Mouse (Mus musculus): ENCODE data around the gene Tst. TPM values are rescaled to one million over a fixed set of nuclear protein-coding genes. Genes with fewer than 3 reads are reported as not detected.

The Tst gene
- total and polyA plus RNA-seq, 2 experiments from 2014 or later: 34.4 to 34.8 TPM

DNA sequence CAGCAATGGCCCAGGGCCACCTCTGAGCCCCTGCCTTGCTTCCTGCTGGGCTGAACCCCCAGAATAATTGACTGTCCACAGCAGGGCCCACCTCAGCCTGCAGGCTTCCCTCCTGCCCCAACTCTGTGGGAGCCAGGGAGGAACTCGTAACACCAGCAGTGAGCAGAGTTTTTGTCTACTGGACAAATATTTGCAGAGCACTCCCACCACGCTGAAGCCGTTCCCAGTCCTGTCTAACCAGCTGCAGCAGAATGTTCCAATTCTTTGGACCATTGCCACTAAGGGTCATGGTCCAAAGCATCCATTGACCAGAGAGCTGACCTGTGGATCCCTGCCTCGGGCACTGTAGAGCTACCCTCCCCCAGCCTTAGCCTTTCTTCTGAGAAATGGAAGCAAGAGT lies 11.2 kb upstream of the Tst start:
- Histone ChIP-seq H3K27me3 (ENCODE audit: insufficient read depth, low read length) (no peaks in the 10 kb centered on the region), H3K4me2 (ENCODE audit: low read depth, low read length, poor library complexity, severe bottlenecking) (no peak overlapping the region), H3K9me3 (ENCODE audit: low read length) (no peaks in the 10 kb centered on the region), H3K4me3 (ENCODE audit: low read depth, low read length) (no peak overlapping the region), H3K36me3 (ENCODE audit: insufficient read depth, low read length) (no peaks in the 10 kb centered on the region), H3K27ac (ENCODE audit: low read depth, low read length) (no peak overlapping the region), H3K9ac (replicated peaks; ENCODE audit: low read length, poor library complexity, severe bottlenecking) (no peak overlapping the region), H3K4me1 (ENCODE audit: insufficient read depth, low read length) (no peaks in the 10 kb centered on the region)
- ATAC-seq (ENCODE audit: low FRiP score): no peak
- 13% methylated on average over 4 of the region's 4 CpGs for WGBS
- no peak for TF ChIP-seq CTCF (IDR thresholded peaks at IDR 0.05)
- no peak for DNase-seq (ENCODE audit: low spot score)

DNA sequence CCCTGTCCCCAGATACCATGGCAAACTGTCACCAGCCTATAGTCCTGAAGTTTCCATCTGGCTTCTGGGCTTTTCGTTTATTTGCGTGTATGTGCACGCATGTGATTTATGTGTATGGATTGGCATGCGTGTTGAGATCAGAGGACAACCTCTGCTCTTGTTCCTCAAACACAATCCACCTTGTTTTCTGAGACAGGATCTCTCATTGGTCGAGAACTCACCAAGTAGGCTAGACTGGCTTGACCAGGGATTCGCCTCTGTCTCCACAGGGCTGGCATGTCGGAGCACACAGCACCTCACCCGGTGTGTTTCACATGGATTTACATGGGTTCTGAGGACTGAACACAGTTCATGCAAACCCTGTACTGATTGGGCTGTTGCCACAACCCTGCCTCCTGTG lies 8.4 kb upstream of the Tst start:
- TF ChIP-seq CTCF (IDR thresholded peaks at IDR 0.05): no peak
- Histone ChIP-seq H3K36me3 (ENCODE audit: insufficient read depth, low read length) (peaks cover 3% of the 10 kb centered on the region; the same call in 1 of the 2 replicates), H3K27ac (ENCODE audit: low read depth, low read length) (no peak overlapping the region), H3K4me3 (ENCODE audit: low read depth, low read length) (no peak overlapping the region), H3K4me2 (ENCODE audit: low read depth, low read length, poor library complexity, severe bottlenecking) (no peak overlapping the region), H3K4me1 (ENCODE audit: insufficient read depth, low read length) (peaks cover 4% of the 10 kb centered on the region; the same call in 1 of the 2 replicates), H3K27me3 (ENCODE audit: insufficient read depth, low read length) (peaks cover 10% of the 10 kb centered on the region; the same call in 1 of the 2 replicates), H3K9ac (replicated peaks; ENCODE audit: low read length, poor library complexity, severe bottlenecking) (no peak overlapping the region), H3K9me3 (ENCODE audit: low read length) (no peaks in the 10 kb centered on the region)
- ATAC-seq (ENCODE audit: low FRiP score): no peak
- 93% methylated on average over 8 of the region's 8 CpGs for WGBS
- DNase-seq (ENCODE audit: low spot score): no peak

DNA sequence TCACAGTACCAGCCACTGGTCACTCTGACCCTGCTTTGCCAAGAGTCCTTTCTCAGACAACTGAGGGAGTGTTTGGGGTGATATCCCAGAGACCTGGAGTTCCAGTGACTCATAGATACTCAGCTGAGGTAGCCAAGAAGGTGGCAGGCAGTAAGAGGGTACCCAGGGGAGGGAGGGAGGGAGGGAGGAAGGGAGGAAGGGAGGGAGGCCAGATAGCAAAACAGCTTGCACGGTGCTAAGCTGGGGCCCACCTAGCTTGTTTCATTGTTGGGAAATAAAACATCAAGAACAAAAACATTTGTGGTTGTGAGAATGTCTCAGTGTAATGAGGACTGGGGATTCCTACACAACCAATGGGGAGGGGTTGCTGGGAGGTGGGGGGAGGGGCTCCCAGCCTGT lies 8.0 kb upstream of the Tst start:
- Histone ChIP-seq H3K4me1 (ENCODE audit: insufficient read depth, low read length) (peaks cover 4% of the 10 kb centered on the region; the same call in 1 of the 2 replicates), H3K27me3 (ENCODE audit: insufficient read depth, low read length) (peaks cover 14% of the 10 kb centered on the region; the same call in 1 of the 2 replicates), H3K4me3 (ENCODE audit: low read depth, low read length) (no peak overlapping the region), H3K9me3 (ENCODE audit: low read length) (no peaks in the 10 kb centered on the region), H3K27ac (ENCODE audit: low read depth, low read length) (no peak overlapping the region), H3K9ac (replicated peaks; ENCODE audit: low read length, poor library complexity, severe bottlenecking) (no peak overlapping the region), H3K4me2 (ENCODE audit: low read depth, low read length, poor library complexity, severe bottlenecking) (no peak overlapping the region), H3K36me3 (ENCODE audit: insufficient read depth, low read length) (peaks cover 3% of the 10 kb centered on the region; the same call in 1 of the 2 replicates)
- ATAC-seq (ENCODE audit: low FRiP score): no peak
- WGBS: 33% methylated on average over 1 of the region's 1 CpGs
- TF ChIP-seq CTCF (IDR thresholded peaks at IDR 0.05): no peak
- DNase-seq (ENCODE audit: low spot score): no peak

DNA sequence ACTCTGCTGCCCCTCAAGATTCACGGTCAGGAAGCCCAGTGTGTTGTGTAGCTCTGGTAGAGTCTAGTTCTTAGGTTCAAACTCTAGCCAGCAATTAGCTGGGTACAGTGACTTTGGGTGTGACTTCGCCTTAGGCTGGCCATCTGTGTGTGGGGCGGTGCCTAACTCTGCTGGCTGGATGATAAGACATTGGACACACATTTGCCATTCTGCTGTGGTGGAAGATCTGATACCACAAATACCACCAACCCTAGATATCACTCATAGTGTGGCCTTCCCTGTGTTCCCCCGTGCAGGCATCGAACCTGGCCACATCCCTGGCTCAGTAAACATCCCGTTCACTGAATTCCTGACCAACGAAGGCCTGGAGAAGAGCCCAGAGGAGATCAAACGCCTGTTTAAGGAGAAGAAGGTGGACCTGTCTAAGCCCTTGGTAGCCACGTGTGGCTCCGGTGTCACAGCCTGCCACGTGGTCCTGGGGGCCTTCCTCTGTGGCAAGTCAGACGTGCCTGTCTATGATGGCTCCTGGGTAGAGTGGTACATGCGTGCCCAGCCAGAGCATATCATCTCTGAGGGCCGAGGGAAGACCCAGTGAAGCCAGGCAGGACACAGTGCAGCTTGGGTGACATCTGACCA lies 7.5 kb upstream of the Tst start:
- Histone ChIP-seq H3K4me3 (ENCODE audit: low read depth, low read length) (no peak overlapping the region), H3K4me2 (ENCODE audit: low read depth, low read length, poor library complexity, severe bottlenecking) (no peak overlapping the region), H3K9me3 (ENCODE audit: low read length) (no peaks in the 10 kb centered on the region), H3K27ac (ENCODE audit: low read depth, low read length) (no peak overlapping the region), H3K9ac (replicated peaks; ENCODE audit: low read length, poor library complexity, severe bottlenecking) (no peak overlapping the region), H3K36me3 (ENCODE audit: insufficient read depth, low read length) (peaks cover 3% of the 10 kb centered on the region; the same call in 1 of the 2 replicates), H3K27me3 (ENCODE audit: insufficient read depth, low read length) (peaks cover 19% of the 10 kb centered on the region; the same call in 1 of the 2 replicates), H3K4me1 (ENCODE audit: insufficient read depth, low read length) (peaks cover 4% of the 10 kb centered on the region; the same call in 1 of the 2 replicates)
- 92% methylated on average over 14 of the region's 14 CpGs for WGBS
- ATAC-seq (ENCODE audit: low FRiP score) (no peak), DNase-seq (ENCODE audit: low spot score) (no peak)
- TF ChIP-seq CTCF (IDR thresholded peaks at IDR 0.05): no peak

DNA sequence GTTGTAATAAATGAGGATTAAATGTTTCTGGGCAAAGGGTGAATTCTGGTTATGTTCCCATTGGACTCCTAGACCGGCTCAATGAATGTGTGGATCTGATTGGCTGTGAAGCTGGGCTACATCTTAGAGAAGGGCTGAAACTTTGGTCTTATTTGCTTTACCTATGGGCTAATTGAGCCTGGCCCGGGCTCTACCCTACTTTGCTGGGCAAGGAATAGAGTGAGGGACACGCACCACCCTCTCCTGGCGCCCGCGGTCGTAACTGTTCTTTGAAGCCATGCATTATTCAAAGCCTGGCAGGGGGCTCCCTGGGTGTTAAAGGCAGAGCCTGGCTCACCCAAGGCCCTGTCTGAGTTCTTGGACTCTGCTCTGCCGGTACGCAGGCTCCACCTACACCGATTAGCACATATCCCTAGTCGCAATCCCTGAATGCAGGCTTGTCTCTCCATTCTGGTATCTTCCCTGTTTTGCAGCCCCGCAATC lies 3.9 kb upstream of the Tst start:
- Histone ChIP-seq H3K27me3 (ENCODE audit: insufficient read depth, low read length) (peaks cover 21% of the 10 kb centered on the region; the same call in 1 of the 2 replicates), H3K27ac (ENCODE audit: low read depth, low read length) (no peak overlapping the region), H3K9ac (replicated peaks; ENCODE audit: low read length, poor library complexity, severe bottlenecking) (peak overlapping the region; percentile 29; the same call in 1 of the 2 replicates), H3K36me3 (ENCODE audit: insufficient read depth, low read length) (peaks cover 3% of the 10 kb centered on the region; the same call in 1 of the 2 replicates), H3K9me3 (ENCODE audit: low read length) (no peaks in the 10 kb centered on the region), H3K4me2 (ENCODE audit: low read depth, low read length, poor library complexity, severe bottlenecking) (peak overlapping the region; percentile 41), H3K4me3 (ENCODE audit: low read depth, low read length) (peak overlapping the region; percentile 14; the same call in 1 of the 2 replicates), H3K4me1 (ENCODE audit: insufficient read depth, low read length) (peaks cover 18% of the 10 kb centered on the region)
- TF ChIP-seq CTCF (IDR thresholded peaks at IDR 0.05): no peak
- DNase-seq (ENCODE audit: low spot score) (no peak), ATAC-seq (ENCODE audit: low FRiP score) (no peak)
- 20% methylated on average over 12 of the region's 12 CpGs for WGBS

DNA sequence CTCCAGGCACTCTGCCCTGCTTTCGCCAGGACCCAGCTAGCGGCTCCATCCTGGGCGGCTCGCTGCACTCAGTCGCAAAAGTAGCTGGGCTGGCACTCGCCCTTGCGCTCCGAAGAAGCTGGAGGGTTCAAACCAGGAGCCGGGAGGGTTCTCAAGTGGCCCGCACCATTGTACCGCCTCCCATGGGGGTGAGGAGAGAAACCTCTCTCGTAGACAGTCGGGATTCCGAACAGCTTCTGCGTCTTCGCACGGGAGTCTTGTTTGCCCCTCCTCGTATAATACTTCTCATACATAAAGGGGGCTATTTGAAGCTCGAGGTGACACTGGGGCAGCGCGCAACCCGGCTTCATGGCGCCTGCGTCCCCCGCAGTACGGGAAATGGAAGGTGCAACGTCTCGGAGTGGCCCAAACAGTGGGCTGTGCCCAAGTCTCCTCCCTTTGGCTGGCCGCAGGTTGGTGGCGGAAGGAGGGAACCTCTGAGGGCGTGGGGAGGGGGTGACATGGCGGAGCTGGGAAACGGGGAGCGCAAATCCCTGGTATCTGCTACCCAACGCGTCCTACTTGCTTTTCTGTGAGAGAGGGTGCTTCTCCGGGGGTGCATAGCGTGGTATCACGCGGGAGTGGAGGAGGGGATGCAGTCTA lies 707 bp upstream of the Tst start, which contains the start of gene Mpst:
TSS of gene Mpst (plus strand) at position 124 of the 642 bp plus-strand sequence.
- Histone ChIP-seq H3K9me3 (ENCODE audit: low read length) (no peaks in the 10 kb centered on the region), H3K4me2 (ENCODE audit: low read depth, low read length, poor library complexity, severe bottlenecking) (peak within 1 kb of the TSS; percentile 91), H3K4me3 (ENCODE audit: low read depth, low read length) (peak within 1 kb of the TSS; percentile 52), H3K36me3 (ENCODE audit: insufficient read depth, low read length) (peaks cover 3% of the 10 kb centered on the region; the same call in 1 of the 2 replicates), H3K27ac (ENCODE audit: low read depth, low read length) (peak within 1 kb of the TSS; percentile 87), H3K4me1 (ENCODE audit: insufficient read depth, low read length) (peaks cover 18% of the 10 kb centered on the region), H3K27me3 (ENCODE audit: insufficient read depth, low read length) (peaks cover 21% of the 10 kb centered on the region; the same call in 1 of the 2 replicates), H3K9ac (replicated peaks; ENCODE audit: low read length, poor library complexity, severe bottlenecking) (peak within 1 kb of the TSS; percentile 84)
- DNase-seq (ENCODE audit: low spot score) (peak; percentile 90), ATAC-seq (ENCODE audit: low FRiP score) (peak; percentile 87)
- TF ChIP-seq CTCF (IDR thresholded peaks at IDR 0.05): no peak; the same call in 1 of the 2 replicates
- under 1% methylated on average over 40 of the region's 40 CpGs for WGBS

Measured in midbrain, postnatal 0 days (tissue).